Mouse (Mus musculus) E14TG2a.4 (cell line): ENCODE data around the gene Sik3.

ENCODE experiments used
- CTCF ChIP-seq: conservative IDR thresholded peaks from 2 replicates; pipeline ENCODE4 v1.5.1; 2014; ENCODE audit warnings: low read length
- NANOG ChIP-seq: IDR thresholded peaks from 2 replicates; pipeline ENCODE4 v1.6.1; 2014; ENCODE audit warnings: borderline replicate concordance, low read length, mixed read lengths
- POU5F1 ChIP-seq: IDR thresholded peaks from 2 replicates; pipeline ENCODE4 v1.6.1; 2014; ENCODE audit warnings: low read length, borderline replicate concordance

- TF ChIP-seq CTCF (no peak), POU5F1 (no peak), NANOG (no peak)
These were observed 26.2 kb downstream of the Sik3 start for GRCm38 (mm10) chr9:46038786-46039185.
